Mouse (Mus musculus): ENCODE data around the gene Psmf1. TPM values are rescaled to one million over a fixed set of nuclear protein-coding genes. Genes with fewer than 3 reads are reported as not detected.

Gene Psmf1
- polyA plus RNA-seq, 1 experiment from 2014 or later: 53.2 TPM

Other genes with a start within 250 kb of the Psmf1 start
- 600 and 645 TPM in 2 replicates for gene Fkbp1a, start 201.7 kb downstream of the Psmf1 start, polyA plus RNA-seq (2016; fragmentation: Nextera tagmentation; extraction: Ambion mirVana)
- 0.67 and 0.97 TPM in 2 replicates for gene Sdcbp2, start 171.6 kb downstream of the Psmf1 start, polyA plus RNA-seq (2016; fragmentation: Nextera tagmentation; extraction: Ambion mirVana)
- 1.0 and 2.6 TPM in 2 replicates for gene Snph, start 111.6 kb downstream of the Psmf1 start, polyA plus RNA-seq (2016; fragmentation: Nextera tagmentation; extraction: Ambion mirVana)
- not detected in 2 replicates for gene Rad21l, start 75.7 kb downstream of the Psmf1 start, polyA plus RNA-seq (2016; fragmentation: Nextera tagmentation; extraction: Ambion mirVana)
- gene Tmem74b, start 42.2 kb downstream of the Psmf1 start, polyA plus RNA-seq (2016; fragmentation: Nextera tagmentation; extraction: Ambion mirVana): 3.2 and 4.5 TPM in 2 replicates
- 0.77 and 1.3 TPM in 2 replicates for gene Rspo4, start 98.7 kb upstream of the Psmf1 start, polyA plus RNA-seq (2016; fragmentation: Nextera tagmentation; extraction: Ambion mirVana)
- gene Angpt4, start 167.0 kb upstream of the Psmf1 start, polyA plus RNA-seq (2016; fragmentation: Nextera tagmentation; extraction: Ambion mirVana): 0.22 and 0.31 TPM in 2 replicates
- 99.4 and 149 TPM in 2 replicates for gene Fam110a, start 236.0 kb upstream of the Psmf1 start, polyA plus RNA-seq (2016; fragmentation: Nextera tagmentation; extraction: Ambion mirVana)

Data from hindbrain, embryonic 10.5 days (tissue).